Mouse (Mus musculus): ENCODE measurements around the gene Nfkbiz.

Gene Nfkbiz

DNA sequence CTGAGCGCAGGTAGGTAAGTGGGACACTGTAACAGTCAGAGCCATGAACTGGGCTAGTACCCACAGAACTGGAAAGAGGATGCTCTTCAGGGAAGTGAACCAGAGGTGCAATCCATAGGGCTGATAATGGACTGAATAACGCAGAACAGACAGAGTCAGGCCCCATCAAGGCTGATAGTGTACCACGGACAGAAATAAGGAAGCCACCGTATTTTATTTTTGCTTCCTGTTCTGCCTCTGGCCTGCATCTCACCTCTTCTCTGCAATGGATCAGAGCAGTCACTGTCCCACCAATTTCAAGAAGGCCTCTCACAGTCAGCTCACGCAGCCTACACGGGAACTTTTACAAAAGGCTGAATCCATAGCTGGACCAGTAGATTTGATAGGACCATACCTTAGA, 6.7 kb downstream of the Nfkbiz start:
- DNase-seq (ENCODE audit: low spot score in 2 of 2), result no peak

DNA sequence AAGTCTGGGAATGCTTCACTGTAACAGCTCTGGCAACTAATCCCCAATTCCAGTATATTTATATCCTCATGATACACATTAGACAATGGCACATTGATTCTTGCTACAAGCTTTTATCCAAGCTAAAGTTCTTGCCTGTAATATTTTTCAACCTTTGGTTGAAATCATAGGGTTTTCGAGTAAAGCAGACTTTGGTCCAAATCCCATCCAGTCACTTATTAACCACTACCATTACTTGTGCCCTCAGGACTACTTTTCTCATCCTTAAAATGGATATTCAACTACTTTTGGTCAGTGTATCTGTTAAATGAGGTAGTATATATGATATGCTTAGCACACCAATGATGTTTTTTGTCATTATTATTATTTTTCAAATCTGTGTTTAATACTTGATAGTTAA, 7.2 kb downstream of the Nfkbiz start:
- DNase-seq (ENCODE audit: low spot score in 2 of 2), result no peak

DNA sequence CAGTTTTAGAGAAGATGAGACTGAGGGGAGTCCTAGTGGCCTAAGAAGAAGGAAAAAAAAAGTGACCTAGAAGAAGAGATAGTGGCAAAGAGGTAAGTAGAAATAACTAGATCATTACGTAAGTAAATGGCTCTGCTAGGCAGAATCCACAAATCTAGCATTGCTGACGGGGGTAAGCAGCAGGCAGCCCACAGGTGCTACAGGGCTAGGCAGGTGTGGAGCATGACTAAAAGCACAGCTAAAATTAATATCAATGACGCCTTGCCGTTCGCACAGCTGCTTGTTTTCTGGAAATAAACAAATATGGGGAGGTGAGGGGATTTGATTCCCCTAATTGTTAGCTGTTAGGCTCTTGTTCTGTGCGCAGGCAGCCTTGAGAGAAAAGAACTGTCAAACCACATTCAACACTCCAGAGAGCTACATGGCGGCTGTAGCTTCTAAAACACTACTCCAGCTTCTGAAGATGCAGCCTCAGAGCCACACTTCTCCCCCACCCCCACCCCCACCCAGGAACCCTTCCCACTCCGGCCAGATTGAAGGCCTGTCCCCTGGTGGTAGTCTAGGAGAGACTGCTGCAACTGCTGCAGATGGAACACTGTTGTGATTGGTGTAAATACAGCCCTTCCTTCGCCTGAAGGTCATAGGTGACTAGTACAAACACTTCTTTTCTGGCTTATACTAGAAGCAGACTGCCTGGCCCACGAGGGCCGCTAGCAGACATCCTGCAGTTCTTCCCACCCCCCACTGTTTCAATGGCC, 15.1 kb downstream of the Nfkbiz start:
- no peak for DNase-seq (ENCODE audit: low spot score in 2 of 2)

DNA sequence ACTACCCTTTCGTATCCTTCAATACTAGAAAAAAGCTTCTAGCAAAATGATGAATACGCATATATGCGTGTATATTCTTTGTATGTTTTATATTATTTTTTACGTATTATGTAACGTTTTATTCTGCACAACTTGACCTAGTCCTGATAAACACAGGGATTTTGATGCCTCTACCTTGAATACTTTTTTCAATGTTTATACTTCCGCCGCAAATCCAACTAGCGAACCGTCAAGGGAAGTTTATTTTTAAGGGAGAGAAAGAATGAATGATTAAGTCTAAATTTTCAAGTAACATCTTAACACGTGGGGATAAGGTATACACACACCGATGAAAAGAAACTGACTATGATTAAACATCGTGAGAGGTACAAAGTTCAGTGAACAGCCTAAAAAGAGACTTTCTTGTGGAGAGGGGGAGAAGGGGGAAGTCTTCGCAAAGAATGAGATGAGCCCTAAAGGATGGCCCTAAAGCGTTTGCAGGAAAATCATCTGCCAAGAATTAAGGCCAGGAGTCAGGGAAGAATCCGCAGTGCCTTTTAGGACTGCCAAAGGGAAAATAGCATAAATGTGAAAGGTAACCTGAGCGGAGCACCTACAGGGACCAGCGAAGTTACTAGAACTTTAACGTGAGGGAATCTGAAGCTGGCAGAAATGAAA, 15.8 kb downstream of the Nfkbiz start:
- no peak for DNase-seq (ENCODE audit: low spot score in 2 of 2)

DNA sequence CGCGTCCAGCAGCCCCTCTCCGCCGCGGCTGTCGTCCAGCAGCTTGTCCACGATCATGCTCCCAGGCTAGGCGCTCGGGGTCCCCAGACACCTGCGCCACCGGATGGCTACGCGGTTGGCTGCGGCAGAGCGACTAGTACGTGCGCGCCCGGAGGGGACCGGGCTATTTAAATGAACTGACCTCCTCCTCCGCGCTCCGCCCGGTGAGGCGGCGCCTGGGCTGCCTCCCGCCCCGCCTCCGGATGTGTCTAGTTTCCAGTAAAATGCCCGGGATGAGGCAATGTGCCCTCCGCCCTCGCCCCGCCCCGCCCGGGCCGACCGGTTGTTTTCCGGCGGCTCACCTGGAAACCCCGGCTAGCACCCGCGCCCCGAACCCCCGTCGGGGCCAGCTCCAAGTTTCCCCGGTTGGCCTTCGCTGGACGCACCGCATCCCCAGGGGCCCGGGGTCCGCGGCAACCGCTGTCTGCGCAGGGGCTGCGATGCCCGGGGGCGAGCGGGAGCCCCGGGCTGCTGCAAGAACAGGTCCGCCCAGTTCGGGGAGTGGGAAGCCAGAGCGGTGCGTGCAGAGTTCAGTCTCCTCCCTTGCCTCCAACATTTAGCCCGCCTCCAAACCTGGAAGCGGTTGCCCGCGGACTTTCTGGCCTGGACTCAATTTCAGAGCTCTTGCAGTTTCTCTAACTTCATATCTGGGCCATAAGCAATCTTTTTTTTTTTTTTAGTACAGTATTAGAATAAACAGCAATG, 16.5 kb downstream of the Nfkbiz start:
- peak; percentile 93 to 94 for DNase-seq (ENCODE audit: low spot score in 2 of 2)

DNA sequence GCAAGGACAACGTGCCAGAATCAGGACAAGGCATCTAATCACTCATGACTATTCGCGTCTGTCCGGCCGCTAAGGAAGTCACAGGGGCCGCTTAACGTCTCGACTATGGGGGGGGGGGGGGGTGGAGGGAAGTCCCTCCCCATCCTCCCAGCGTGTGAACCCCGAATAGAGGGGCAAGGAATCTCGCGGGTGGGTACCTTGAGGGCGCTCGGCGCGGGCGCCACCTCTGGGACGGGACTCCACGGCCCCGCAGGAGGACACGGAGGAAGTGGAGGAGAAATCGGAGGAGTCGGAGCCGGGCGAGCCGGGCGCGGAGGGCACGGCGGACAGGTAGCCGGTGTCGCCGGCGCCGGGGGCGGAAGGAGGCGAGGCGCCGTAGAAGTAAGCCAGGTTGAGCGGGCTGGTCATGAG, 17.1 kb downstream of the Nfkbiz start:
- peak in 1 of 2 experiments; percentile 32 for DNase-seq (ENCODE audit: low spot score in 2 of 2)

DNA sequence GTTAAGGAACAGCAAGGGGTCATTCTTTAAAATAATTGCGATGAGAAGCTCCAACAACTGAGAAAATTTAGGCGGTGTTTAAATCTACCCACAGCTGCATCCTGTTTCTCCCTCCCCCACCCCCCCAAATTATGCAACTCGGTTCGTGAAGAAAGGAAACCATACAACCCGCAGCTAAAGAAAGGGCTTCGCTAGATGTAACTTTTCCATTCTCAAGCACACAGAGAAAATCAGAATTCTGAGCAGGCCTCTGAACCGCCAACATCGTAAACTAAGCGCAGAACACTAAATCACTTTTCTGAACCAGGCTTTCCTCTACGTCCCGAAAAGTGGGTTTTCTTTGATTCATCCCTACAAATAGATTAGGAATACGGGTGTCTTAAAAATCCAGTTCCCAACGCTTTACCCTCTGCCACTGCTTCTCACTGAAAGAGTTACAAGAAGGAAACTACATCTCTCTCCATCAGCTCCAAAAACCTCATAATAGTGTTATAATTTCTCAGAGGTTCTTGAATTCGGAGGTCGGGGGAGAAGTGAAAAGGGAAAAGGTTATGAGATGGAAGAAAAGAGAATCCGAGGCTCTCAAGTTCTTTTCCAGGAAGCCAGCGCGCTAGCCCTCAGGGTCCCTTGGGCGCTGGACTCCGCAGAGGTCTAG, 17.7 kb downstream of the Nfkbiz start:
- peak; percentile 51 to 61 for DNase-seq (ENCODE audit: low spot score in 2 of 2)

DNA sequence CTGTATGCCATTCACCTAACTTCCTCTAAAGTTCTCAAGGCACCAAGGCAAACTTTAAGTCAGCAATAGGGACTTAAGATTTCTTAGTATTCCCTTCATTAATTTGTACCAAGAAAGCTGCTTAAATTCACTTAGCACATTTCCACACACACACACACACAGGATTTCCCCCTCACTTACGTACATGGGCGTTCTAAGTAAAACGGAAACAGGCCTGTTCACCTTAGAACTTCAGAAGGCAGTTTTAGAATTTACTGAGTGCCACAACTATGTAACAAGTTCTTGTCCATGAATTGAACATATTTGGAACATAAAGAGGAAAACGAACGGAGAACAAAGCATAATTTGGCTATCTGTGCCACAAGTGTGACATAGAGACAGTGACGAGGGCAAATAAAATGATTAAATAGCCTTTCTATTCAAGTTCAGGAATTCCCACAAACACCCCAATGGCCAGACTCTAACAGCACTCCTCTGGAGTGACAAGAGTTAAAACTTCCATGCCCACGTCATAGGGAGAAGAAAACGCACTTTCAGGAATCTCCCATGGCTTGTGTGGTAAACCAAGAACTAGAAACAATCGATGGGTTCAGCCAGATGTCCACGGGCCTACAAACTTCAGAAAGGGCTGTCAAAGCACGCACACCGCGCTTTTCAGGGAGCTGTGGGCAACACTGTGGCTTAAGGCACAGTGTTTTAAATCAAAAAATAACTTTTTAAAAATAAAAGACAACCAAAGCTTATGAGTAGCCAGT, 18.4 kb downstream of the Nfkbiz start:
- peak; percentile 45 to 51 for DNase-seq (ENCODE audit: low spot score in 2 of 2)

DNA sequence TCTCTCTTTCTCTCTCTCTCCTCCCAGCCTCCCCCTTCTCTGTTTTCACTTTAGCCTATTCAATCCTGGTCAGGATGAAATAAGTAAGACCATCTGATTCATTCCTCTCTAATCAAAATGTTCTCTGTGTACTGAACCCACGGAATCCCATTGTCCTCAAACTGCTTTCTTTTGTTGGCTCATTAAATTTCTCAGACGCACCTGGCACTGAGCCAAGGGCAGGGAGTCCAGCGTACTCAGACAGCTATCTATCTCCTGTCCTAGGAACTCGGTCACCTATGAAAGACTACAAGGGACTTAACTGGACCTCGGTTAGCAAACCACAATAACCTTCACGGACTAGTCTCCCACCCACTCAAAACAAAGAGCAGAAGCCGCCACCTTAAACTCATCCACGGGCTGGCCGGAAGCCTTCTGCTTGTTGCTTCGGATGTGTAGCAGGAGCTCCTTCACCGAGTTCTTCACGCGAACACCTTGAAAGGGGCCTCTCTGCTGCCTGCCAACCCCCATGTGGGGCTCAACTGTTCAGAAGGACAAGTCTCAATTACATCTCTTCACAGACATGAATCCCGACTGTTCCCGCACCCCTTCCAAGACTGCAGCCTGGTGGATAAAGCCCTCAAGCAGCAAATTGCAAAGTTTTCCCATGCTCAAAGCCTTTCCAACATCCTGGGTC, 19.4 kb downstream of the Nfkbiz start:
- no peak for DNase-seq (ENCODE audit: low spot score in 2 of 2)

DNA sequence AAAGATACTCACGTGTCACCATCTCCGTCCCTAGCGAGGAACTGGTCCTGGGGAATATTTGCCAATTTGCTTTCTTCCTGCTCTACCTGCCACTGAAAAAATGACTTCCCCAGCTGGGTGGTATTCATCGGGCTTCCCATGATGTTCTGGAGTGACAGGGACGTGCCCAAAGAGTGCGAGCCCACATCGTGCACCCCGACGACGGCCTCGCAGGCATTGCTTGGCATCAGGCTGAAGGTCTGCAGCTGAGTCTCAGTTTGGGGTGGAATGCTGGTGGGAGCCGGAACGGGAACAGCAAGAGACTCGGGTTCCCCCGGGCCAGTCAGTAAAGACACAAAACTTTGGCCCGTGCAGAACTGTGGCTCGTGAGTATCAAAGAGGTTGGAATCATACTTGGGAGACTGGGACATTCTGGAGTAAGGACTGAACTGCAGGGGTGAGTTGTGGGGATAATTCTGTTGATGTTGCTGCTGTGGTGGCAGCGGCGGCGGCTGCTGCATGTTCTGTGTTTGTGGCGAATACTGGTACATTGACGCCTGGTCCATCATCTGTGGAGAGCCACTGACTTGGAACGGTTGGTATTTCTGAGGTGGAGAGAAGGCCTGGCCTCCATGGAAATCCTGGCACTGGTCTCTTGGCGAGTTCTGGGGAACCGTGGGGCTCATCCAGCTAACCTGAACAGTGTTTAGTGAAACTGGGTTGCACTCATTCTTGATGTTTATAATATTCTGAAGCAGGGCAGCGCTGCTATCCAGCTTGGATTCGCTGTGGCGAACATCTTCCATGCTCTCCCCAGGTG, 20.8 kb downstream of the Nfkbiz start:
- DNase-seq (ENCODE audit: low spot score in 2 of 2), result no peak

DNA sequence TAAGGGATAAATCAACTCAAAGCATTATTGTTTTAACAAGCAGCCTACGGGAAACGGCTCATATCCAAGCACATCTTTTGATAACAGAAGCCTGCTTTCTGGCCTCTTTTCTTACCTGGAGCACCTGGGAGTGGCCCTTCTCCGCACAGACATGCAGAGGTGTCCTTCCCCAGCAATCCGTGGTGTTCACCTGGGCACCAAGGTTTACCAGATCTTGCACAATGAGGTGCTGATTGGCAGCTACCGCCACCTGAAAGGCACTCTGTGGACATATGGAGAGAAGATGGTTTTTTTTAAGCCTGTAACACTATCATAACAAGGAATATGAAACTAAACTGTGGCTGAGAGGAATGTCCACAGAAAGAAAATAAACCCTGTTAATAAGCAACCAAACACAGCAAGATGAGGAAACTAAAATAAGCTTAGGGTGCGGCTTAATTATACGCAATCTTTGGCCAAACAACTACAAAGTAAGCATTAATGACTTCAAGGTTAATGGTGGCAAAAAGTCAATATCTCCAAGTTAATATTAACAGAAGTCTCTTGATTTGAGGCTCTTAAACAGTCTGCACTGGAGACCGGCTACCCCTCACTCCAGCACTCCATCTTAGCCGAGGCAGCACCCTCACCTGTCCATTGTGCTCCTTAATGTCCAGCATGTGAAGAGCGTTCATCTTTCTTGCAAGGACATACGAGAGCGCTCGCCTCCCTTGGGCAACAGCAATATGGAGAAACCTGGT, 22.3 kb downstream of the Nfkbiz start:
- DNase-seq (ENCODE audit: low spot score in 2 of 2), result no peak

DNA sequence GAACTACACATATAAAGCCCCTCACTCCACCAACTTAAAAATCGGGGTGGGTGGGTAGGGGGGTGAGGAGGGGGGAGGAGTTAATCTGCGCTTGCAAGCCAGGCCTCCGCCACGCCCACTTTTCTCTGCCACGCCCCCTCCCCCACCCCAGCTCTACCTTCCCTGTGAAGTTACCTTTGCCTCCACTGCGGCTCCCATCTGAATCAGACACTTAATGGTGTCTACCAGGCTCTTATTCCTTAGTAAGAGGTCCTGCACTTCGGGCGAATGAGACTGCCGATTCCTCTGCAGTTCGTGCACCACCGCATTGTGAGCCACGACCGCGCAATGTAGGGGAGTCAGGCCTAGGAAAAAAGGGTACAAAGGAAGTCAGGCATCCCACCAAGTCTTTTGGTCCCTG, 23.2 kb downstream of the Nfkbiz start:
- no peak for DNase-seq (ENCODE audit: low spot score in 2 of 2)

DNA sequence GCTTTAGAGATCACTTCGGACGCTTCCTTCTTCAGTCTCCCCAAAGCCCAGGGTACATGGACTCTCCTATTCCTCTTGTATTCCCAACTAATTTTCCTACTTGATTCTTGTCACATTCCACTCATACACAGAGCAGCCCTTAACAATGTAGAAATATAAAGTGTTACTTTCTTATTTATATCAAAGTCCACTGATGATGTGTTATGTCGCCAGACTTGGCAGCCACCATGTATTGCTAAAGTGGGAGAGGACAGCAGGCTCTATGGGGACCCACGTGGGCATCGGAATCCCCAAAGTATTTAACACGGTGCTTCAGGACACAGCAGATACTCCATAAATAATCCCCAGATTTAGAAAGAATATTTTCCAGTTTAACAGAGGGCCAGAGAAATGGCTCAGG, 24.0 kb downstream of the Nfkbiz start:
- DNase-seq (ENCODE audit: low spot score in 2 of 2), result no peak

DNA sequence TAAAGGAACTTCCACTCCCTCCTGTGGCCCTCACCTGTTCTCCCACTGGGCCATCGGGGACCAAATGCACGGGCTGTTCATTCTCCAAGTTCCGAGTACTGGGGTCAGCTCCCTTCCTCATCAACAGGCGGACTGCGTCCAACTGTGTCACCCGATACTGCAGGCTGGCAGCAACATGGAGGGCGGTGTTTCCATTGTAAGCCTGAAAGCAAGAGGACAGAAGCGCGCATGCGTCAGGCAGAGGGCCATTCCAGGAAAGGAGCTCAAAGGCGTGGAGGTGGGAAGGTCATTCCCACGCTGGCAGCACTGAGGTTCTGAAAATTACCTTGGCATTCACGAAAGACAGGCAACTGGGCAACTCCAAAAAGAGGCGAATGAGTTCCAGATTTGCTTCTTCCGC, 24.8 kb downstream of the Nfkbiz start:
- no peak for DNase-seq (ENCODE audit: low spot score in 2 of 2)

DNA sequence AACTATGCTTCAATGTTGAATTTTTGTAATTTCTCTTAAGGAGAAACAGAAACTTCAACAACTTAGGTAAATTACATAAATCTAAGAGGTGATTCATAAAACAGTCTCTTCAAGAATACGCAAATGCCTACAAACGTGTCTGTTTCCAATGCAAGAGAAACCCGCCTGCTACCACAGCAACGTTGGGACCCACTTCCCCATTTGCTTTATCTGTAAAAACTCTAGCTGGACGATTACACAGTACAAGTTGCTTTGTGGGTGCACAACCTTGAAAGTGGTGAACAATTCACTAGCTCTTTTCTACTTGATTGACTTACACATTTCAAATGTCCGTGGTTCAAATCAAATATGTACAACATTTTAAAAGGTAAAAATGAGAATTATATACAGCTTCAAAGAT, 26.9 kb downstream of the Nfkbiz start:
- DNase-seq (ENCODE audit: low spot score in 2 of 2), result peak; percentile 39 to 52

DNA sequence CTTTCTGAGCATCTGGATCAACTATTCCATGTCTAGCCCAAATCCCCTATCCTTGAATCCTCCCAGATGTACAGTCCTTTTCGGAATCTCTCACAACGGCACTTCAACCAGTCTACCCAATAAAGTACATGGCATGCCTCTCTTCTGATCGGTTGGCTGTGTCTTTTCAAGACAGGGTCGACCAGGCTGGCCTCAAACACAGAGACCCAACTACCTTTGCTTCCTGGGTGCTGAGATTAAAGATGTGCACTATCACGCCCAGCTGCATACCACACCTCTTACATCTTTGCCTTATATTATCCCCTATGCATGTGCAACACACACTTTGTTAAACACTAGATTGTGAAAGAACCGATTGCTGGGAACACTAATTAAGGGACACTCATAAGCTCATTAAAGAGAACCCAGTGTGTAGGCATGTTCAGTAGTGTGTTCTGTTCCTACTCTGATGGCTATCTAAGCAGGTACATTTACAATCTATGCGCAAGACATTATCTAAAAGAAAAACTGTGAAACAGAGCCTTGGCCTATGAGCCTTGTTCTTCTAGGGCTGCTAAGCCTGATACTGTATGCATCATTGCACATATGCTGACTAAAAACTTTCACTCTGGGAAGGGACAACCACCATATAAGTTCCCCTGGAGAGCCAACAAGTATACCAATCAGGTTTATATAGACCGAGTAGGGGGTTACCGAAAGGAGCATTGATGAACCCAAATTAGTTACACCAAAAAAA, 28.8 kb downstream of the Nfkbiz start:
- no peak for DNase-seq (ENCODE audit: low spot score in 2 of 2)

DNA sequence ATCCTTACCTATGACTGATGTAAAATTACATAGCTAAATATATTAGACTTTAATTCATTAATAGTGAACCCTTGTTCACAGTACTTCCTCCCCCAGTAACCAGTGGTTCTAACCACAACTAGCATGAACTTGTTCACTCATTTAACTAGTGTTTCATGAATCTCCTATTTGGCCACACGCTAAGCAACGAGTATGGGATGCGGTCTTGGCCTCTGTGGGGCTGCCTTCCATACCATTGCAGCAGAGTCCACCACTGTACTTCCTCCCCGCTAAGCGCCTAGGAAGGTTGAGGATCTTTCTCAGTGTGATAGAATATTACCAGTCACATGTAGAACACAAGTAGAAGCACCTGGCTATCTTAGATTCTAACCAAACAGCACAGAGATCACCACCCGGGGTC, 29.4 kb downstream of the Nfkbiz start:
- no peak for DNase-seq (ENCODE audit: low spot score in 2 of 2)

DNA sequence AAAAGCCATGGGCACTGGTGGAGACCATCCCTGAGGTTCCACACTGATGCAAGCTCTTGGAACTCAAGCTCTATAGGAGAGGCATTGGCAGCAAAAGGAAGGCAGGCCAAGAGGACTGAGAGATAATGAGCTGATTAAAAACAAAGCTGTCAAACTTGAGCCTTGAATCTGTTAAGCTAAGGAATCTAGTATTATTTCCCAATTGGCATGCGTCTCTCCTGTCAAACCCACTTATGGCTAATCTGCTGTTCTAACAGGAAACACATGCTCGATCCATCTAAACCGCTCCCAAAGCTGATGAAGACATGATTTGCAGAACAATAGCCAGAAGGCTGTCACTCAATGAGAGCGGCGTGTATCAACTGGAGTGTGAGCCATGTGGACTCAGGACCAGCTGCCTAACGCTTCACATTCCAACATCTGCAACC, 31.2 kb downstream of the Nfkbiz start:
- no peak for DNase-seq (ENCODE audit: low spot score in 2 of 2)

DNA sequence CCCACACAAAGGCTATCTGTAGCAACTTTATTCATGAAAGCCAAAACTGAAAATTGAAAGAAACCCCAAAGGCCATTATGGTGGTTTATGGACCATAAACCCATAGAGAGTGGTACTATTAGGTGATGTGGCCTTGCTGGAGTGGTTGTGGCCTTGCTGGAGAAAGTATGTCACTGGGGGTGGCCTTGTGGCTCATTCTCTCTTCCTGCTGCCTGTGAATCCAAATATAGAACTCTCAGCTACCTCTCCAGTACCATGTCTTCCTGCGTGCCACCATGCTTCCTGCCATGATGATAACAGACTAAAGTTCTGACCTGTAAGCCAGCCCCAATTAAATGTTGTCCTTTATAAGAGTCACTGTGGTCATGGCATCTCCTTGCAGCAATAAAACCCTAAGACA, 33.9 kb downstream of the Nfkbiz start:
- DNase-seq (ENCODE audit: low spot score in 2 of 2), result no peak

Data from spleen, postnatal 36 days (tissue).